Mouse (Mus musculus) testis, adult 2 months (tissue): ENCODE data around the gene Ociad1. TPM values are rescaled to one million over a fixed set of nuclear protein-coding genes. Genes with fewer than 3 reads are reported as not detected.

ENCODE experiments used
- H3K27ac ChIP-seq: fragments of 200-500 bp; 2 replicates; pipeline ENCODE4 v1.5.1; 2012; ENCODE audit warnings: low read depth, low read length; ENCODE audit not compliant: control insufficient read depth, insufficient read depth
- H3K27me3 ChIP-seq: fragments of 200-500 bp; 2 replicates; pipeline ENCODE4 v1.6.1; 2012; ENCODE audit warnings: mild to moderate bottlenecking, low read length, moderate library complexity; ENCODE audit not compliant: control insufficient read depth, insufficient read depth
- H3K36me3 ChIP-seq: fragments of 200-500 bp; 2 replicates; pipeline ENCODE4 v1.6.1; 2012; ENCODE audit warnings: mild to moderate bottlenecking, low read length; ENCODE audit not compliant: control insufficient read depth, insufficient read depth
- H3K4me1 ChIP-seq: fragments of 200-500 bp; 2 replicates; pipeline ENCODE4 v1.6.1; 2012; ENCODE audit warnings: low read length; ENCODE audit not compliant: control insufficient read depth, insufficient read depth
- H3K4me3 ChIP-seq: fragments of 200-500 bp; 2 replicates; pipeline ENCODE4 v1.5.1; 2012; ENCODE audit warnings: low read depth, mild to moderate bottlenecking, low read length, moderate library complexity, mixed read lengths; ENCODE audit not compliant: control insufficient read depth
- CTCF ChIP-seq: fragments of 200-500 bp; IDR thresholded peaks from 2 replicates; pipeline ENCODE4 v1.5.1; 2012; ENCODE audit warnings: low read depth, mild to moderate bottlenecking, inconsistent platforms, low read length, moderate library complexity; ENCODE audit not compliant: control insufficient read depth, insufficient read depth, insufficient replicate concordance
- POLR2A ChIP-seq: fragments of 200-500 bp; IDR thresholded peaks from 2 replicates; pipeline ENCODE4 v1.6.1; 2012; ENCODE audit warnings: low read depth, mild to moderate bottlenecking, inconsistent platforms, low read length, moderate library complexity; ENCODE audit not compliant: control insufficient read depth
- polyA plus RNA-seq: library from polyadenylated mRNA; depleted of rRNA; stranded (reverse); fragments of >200 nt; gene quantifications from 2 replicates; pipeline ENCODE4 v1.2.3, GENCODE M21; 2012

Gene Ociad1
- polyA plus RNA-seq, 1 experiment, result 60.4 TPM

DNA sequence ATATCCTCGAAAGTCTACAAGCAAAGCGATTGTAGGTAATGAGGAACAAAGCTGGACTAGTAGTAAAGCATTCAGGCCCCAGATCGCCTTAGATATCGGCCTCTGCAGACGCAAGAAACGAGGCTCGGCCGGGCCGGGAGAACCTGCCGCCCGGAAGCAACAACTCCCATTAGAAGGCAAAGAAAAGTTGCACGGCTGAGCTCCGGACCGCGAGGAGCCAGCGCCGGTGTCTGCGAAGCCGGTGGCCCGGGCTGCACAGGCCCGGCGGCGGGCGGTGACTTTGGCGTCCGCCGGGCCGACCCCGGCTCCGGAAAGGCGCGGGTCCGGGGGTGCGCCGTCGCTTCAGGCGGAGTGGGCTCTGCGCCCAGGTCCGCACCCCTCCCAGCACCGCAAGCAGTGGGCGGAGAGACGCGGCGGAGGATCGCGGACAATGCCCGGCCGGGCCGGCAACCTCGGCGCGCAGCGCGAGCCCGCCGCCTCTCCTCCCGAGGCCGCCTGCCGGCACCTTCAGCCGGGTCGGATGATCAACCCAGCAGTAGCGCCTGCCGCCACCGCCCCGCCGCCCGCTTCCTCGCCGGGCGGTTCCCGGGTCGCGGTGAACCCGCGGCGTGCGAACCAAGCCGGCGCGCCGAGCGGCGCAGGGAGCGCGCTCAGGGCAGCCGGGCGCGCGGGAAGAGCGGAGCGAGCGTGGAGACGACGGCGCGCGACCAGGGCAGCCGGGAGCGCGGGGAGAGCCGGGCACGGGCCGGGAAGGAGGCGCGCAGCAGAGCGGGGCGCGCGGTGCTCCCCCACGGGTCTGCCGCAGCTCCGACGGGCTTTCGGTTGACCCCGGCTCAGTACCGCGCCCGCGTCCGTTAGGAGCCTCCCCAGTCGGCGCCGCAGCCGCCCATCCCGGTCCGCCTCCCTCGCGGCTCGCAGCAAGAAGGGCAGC lies 37.0 kb upstream of the Ociad1 start:
- TF ChIP-seq POLR2A, result peak; percentile 32; the same call in 1 of the 2 replicates
- no peak for TF ChIP-seq CTCF
- no peaks in the 10 kb centered on the region for H3K36me3 ChIP-seq
- H3K27ac ChIP-seq, result peak overlapping the region; percentile 89
- H3K4me3 ChIP-seq, result peak overlapping the region; percentile 95
- peaks cover 7% of the 10 kb centered on the region for H3K4me1 ChIP-seq
- H3K27me3 ChIP-seq, result no peaks in the 10 kb centered on the region

DNA sequence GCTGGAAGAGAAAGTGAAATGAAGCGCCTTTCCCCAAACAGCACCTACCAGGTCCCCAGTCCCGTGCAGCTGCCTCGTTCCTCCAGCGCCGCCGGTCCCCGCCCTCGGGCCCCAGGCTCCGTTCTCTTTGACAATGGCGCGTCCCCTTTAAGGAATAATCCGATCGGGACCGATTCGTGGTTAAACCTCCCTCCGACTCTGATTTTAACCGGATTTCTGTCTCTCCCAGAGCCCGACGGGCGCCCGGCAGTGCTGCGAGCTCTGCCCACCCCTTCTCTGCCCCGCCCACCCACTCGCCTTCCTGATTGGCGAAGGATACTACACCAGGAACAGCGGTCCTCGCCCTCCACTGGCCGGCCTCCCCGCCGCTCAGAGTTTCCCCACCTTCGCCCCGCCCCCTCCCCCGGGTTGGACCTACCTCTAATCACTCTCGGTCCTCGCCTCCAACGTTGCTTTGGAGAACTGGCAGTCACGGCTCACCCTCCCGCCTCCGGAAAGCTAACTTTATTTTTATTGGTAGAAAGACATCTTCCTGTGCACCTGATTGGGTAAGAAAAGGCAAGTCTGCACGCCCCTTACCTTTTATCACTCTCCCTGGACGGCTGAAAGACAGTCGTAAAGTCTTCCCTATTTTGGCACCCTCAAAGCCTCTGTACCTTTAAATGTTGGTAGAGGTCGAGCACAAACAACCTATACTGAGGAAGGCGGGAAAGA lies 36.1 kb upstream of the Ociad1 start, which contains the start of gene Fryl:
Gene Fryl, minus strand, starts transcription at position 268 of the 714 bp plus-strand sequence.
- H3K27me3 ChIP-seq, result no peaks in the 10 kb centered on the region

DNA sequence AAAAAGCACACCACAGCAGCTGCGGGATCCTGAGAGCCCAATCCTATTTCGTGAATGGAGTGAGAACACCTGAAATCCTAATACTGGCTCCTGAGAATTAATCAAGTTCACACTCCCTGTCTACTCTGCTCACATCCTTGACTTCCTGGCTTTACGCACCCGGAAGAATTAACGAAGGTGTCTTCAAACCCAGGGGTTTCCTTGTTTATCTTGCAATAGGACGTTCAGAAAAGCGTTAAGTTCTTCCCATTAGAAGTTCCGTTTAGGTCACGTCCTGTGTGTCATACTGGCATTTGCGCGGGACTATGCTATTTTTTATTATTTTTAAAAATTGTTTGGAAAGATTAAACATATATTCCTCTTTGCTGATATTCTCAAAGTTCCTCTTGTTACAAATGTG lies 35.5 kb upstream of the Ociad1 start:
- Histone ChIP-seq H3K36me3 (no peaks in the 10 kb centered on the region), H3K27me3 (no peaks in the 10 kb centered on the region), H3K27ac (peak overlapping the region; percentile 75), H3K4me1 (peaks cover 7% of the 10 kb centered on the region), H3K4me3 (peak overlapping the region; percentile 87)
- TF ChIP-seq POLR2A (no peak), CTCF (no peak)

More for the DNA sequence above, 36.1 kb upstream of the Ociad1 start, which contains the start of gene Fryl:
- Histone ChIP-seq H3K4me3 (peak within 1 kb of the TSS; percentile 95), H3K36me3 (no peaks in the 10 kb centered on the region), H3K27ac (peak within 1 kb of the TSS; percentile 89), H3K4me1 (peaks cover 7% of the 10 kb centered on the region)
- TF ChIP-seq POLR2A (peak; percentile 41; the same call in 1 of the 2 replicates), CTCF (no peak)

GRCm38 (mm10) chr5:73257723-73258122 lies 34.9 kb upstream of the Ociad1 start:
- no peaks in the 10 kb centered on the region for H3K36me3 ChIP-seq
- peak overlapping the region; percentile 87 for H3K4me3 ChIP-seq
- H3K4me1 ChIP-seq, result peaks cover 7% of the 10 kb centered on the region
- H3K27me3 ChIP-seq, result no peaks in the 10 kb centered on the region
- TF ChIP-seq POLR2A, result no peak
- TF ChIP-seq CTCF, result no peak
- H3K27ac ChIP-seq, result no peak overlapping the region

DNA sequence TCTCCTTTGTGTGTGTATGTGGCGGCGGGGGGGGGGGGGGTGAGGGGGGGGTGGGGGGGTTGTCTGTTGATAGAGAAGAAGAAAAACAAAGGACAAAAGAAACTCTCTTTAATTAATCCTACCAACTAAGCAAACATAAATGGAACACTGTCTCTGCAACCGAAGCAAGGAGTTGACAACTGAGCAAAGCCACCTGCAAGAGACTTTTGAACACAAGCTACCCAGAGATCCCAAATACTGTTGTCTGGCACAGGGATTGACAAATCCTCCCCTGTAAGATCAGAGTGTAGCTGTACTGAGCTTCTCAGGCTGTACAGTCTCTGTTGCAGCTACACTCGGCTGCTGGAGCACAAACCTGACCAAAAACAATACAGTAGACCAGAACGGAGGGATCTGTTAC lies 28.5 kb upstream of the Ociad1 start:
- TF ChIP-seq CTCF (no peak), POLR2A (no peak)
- Histone ChIP-seq H3K4me3 (no peak overlapping the region), H3K27me3 (no peaks in the 10 kb centered on the region), H3K4me1 (no peaks in the 10 kb centered on the region), H3K27ac (no peak overlapping the region), H3K36me3 (no peaks in the 10 kb centered on the region; the same call in 1 of the 2 replicates)

DNA sequence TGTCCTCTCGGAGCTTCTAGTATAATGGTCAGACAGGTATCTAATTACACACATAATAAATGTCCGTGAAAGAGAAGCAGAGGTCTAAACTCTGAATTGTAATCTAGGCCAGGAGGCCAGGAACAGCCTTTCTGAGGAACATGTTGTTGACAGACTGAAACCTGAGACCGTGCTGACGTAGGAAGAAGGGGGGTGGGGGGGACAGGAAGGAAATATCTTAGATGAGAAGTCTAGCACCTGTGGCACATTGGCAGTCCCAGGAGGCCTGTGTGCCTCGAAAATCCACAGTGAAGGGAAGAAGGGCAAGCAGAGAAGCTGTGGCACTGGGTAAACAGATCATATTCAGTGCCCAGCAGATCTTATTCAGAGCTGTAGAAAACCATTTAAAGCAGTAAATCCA lies 27.1 kb upstream of the Ociad1 start:
- TF ChIP-seq CTCF (no peak), POLR2A (no peak)
- Histone ChIP-seq H3K36me3 (no peaks in the 10 kb centered on the region; the same call in 1 of the 2 replicates), H3K27ac (no peak overlapping the region)

More for the DNA sequence above, 27.1 kb upstream of the Ociad1 start:
- no peaks in the 10 kb centered on the region for H3K4me1 ChIP-seq
- no peak overlapping the region for H3K4me3 ChIP-seq
- H3K27me3 ChIP-seq, result no peaks in the 10 kb centered on the region
